Mouse (Mus musculus): ENCODE data around the gene Grasp. TPM values are rescaled to one million over a fixed set of nuclear protein-coding genes. Genes with fewer than 3 reads are reported as not detected.

Grasp gene
- total and polyA plus RNA-seq, 3 experiments, result 2.3 to 6.7 (median 2.4) TPM

GRCm38 (mm10) chr15:101176795-101177691 lies 46.9 kb upstream of the Grasp start:
- H3K4me1 ChIP-seq (ENCODE audit: control insufficient read depth in 1 of 2, insufficient read depth in 2 of 2), result peaks cover 7 to 20% of the 10 kb centered on the region in 2 experiments; a peak in 3 of 4 replicates
- peaks cover 24% of the 10 kb centered on the region for H3K27me3 ChIP-seq (replicated peaks)
- DNase-seq (ENCODE audit: extremely low read depth), result no peak
- no peak for TF ChIP-seq USF1 (IDR thresholded peaks at IDR 0.05; ENCODE audit: low read depth, low read length)
- H3K4me2 ChIP-seq (ENCODE audit: insufficient read depth, low read depth, poor library complexity, severe bottlenecking), result no peak overlapping the region
- in situ Hi-C loops (cut with MboI; ENCODE audit: low pct_ligation_motif_present, low pct_unique_long_range_greater_than_20kb, low sequenced_read_pairs), result no loop called here
- no peaks in the 10 kb centered on the region for H3K79me2 ChIP-seq (replicated peaks; ENCODE audit: control insufficient read depth, extremely low read depth, insufficient read depth, poor library complexity, severe bottlenecking)
- no peak overlapping the region for H3K27ac ChIP-seq (ENCODE audit: insufficient read depth, low read depth)
- H3K9me3 ChIP-seq (replicated peaks; ENCODE audit: low read length), result no peaks in the 10 kb centered on the region
- H3K4me3 ChIP-seq (replicated peaks in 1 of 3; ENCODE audit: low read depth in 2 of 3, low read length in 2 of 3, poor library complexity in 1 of 3), result no peak overlapping the region
- H3K36me3 ChIP-seq (replicated peaks in 1 of 2; ENCODE audit: control insufficient read depth in 1 of 2, insufficient read depth in 1 of 2, low read length in 1 of 2), result no peaks in the 10 kb centered on the region
- no peak overlapping the region for H3K9ac ChIP-seq (ENCODE audit: insufficient read depth, low read depth)
- dilution Hi-C loops (cut with MboI; ENCODE audit: extremely low pct_ligation_motif_present, extremely low pct_unique_long_range_greater_than_20kb, low sequenced_read_pairs), result no loop called here

GRCm38 (mm10) chr15:101180363-101181105 lies 43.5 kb upstream of the Grasp start:
- Histone ChIP-seq H3K4me1 (ENCODE audit: control insufficient read depth in 1 of 2, insufficient read depth in 2 of 2) (peaks cover 2 to 8% of the 10 kb centered on the region in 2 experiments; a peak in 2 of 4 replicates), H3K79me2 (replicated peaks; ENCODE audit: control insufficient read depth, extremely low read depth, insufficient read depth, poor library complexity, severe bottlenecking) (no peaks in the 10 kb centered on the region; the same call in 1 of the 2 replicates), H3K9me3 (replicated peaks; ENCODE audit: low read length) (peaks cover 2% of the 10 kb centered on the region), H3K4me2 (ENCODE audit: insufficient read depth, low read depth, poor library complexity, severe bottlenecking) (no peak overlapping the region), H3K36me3 (replicated peaks in 1 of 2; ENCODE audit: control insufficient read depth in 1 of 2, insufficient read depth in 1 of 2, low read length in 1 of 2) (no peaks in the 10 kb centered on the region), H3K4me3 (replicated peaks in 1 of 3; ENCODE audit: low read depth in 2 of 3, low read length in 2 of 3, poor library complexity in 1 of 3) (no peak overlapping the region), H3K9ac (ENCODE audit: insufficient read depth, low read depth) (no peak overlapping the region), H3K27me3 (replicated peaks) (peaks cover 4% of the 10 kb centered on the region), H3K27ac (ENCODE audit: insufficient read depth, low read depth) (no peak overlapping the region)
- TF ChIP-seq MYC (IDR thresholded peaks at IDR 0.05; ENCODE audit: low read depth, low read length) (no peak), PAX5 (IDR thresholded peaks at IDR 0.05; ENCODE audit: low read length) (no peak), CTCF (conservative IDR thresholded peaks at IDR 0.05 in 1 of 2, IDR thresholded peaks at IDR 0.05 in 1 of 2; ENCODE audit: low read depth in 2 of 2, low read length in 2 of 2) (no peak), TBP (conservative IDR thresholded peaks at IDR 0.05; ENCODE audit: low read depth, low read length) (no peak), IRF4 (IDR thresholded peaks at IDR 0.05; ENCODE audit: low read depth, low read length) (no peak)
- in situ Hi-C loops (cut with MboI; ENCODE audit: low pct_ligation_motif_present, low pct_unique_long_range_greater_than_20kb, low sequenced_read_pairs) (no loop called here), dilution Hi-C loops (cut with MboI; ENCODE audit: extremely low pct_ligation_motif_present, extremely low pct_unique_long_range_greater_than_20kb, low sequenced_read_pairs) (no loop called here)
- no peak for DNase-seq (ENCODE audit: extremely low read depth)

- H3K4me1 ChIP-seq (ENCODE audit: control insufficient read depth in 1 of 2, insufficient read depth in 2 of 2), result peaks cover 0 to 8% of the 10 kb centered on the region in 2 experiments; a peak in 2 of 4 replicates
- H3K36me3 ChIP-seq (replicated peaks in 1 of 2; ENCODE audit: control insufficient read depth in 1 of 2, insufficient read depth in 1 of 2, low read length in 1 of 2), result no peaks in the 10 kb centered on the region
- in situ Hi-C loops (cut with MboI; ENCODE audit: low pct_ligation_motif_present, low pct_unique_long_range_greater_than_20kb, low sequenced_read_pairs) (no loop called here), dilution Hi-C loops (cut with MboI; ENCODE audit: extremely low pct_ligation_motif_present, extremely low pct_unique_long_range_greater_than_20kb, low sequenced_read_pairs) (no loop called here)
- H3K4me2 ChIP-seq (ENCODE audit: insufficient read depth, low read depth, poor library complexity, severe bottlenecking), result no peak overlapping the region
- DNase-seq (ENCODE audit: extremely low read depth), result no peak
- H3K4me3 ChIP-seq (replicated peaks in 1 of 3; ENCODE audit: low read depth in 2 of 3, low read length in 2 of 3, poor library complexity in 1 of 3), result no peak overlapping the region
- no peaks in the 10 kb centered on the region; the same call in 1 of the 2 replicates for H3K79me2 ChIP-seq (replicated peaks; ENCODE audit: control insufficient read depth, extremely low read depth, insufficient read depth, poor library complexity, severe bottlenecking)
- TF ChIP-seq PAX5 (IDR thresholded peaks at IDR 0.05; ENCODE audit: low read length) (no peak), POLR2AphosphoS2 (IDR thresholded peaks at IDR 0.05; ENCODE audit: low read depth, low read length) (no peak), ETS1 (conservative IDR thresholded peaks at IDR 0.05; ENCODE audit: low read depth, low read length) (no peak), IRF4 (IDR thresholded peaks at IDR 0.05; ENCODE audit: low read depth, low read length) (no peak), ZC3H11A (IDR thresholded peaks at IDR 0.05; ENCODE audit: low read depth, low read length) (no peak), POLR2A (IDR thresholded peaks at IDR 0.05; ENCODE audit: low read depth, low read length) (no peak), NRF1 (IDR thresholded peaks at IDR 0.05; ENCODE audit: low read depth, low read length) (no peak), TCF12 (IDR thresholded peaks at IDR 0.05; ENCODE audit: low read depth, low read length) (no peak), EP300 (IDR thresholded peaks at IDR 0.05; ENCODE audit: low read length) (no peak)
- no peak overlapping the region for H3K27ac ChIP-seq (ENCODE audit: insufficient read depth, low read depth)
- H3K9ac ChIP-seq (ENCODE audit: insufficient read depth, low read depth), result no peak overlapping the region
- H3K27me3 ChIP-seq (replicated peaks), result peaks cover 4% of the 10 kb centered on the region
- peaks cover 3% of the 10 kb centered on the region for H3K9me3 ChIP-seq (replicated peaks; ENCODE audit: low read length)
Measured at GRCm38 (mm10) chr15:101181106-101181466, 42.9 kb upstream of the Grasp start.
